Mouse (Mus musculus) C2C12 (cell line): ENCODE data around the gene Cks1b. TPM values are rescaled to one million over a fixed set of nuclear protein-coding genes. Genes with fewer than 3 reads are reported as not detected.
A peak's percentile ranks its signal among the peaks of the same experiment; 100 is the strongest.

Experiments
- H3K27me3 ChIP-seq: one replicate; pipeline ENCODE4 v1.6.1; 2011; ENCODE audit not compliant: control insufficient read depth, insufficient read depth, insufficient read length
- H3K36me3 ChIP-seq: one replicate; pipeline ENCODE4 v1.6.1; 2011; ENCODE audit not compliant: control insufficient read depth, insufficient read depth
- H3K4me3 ChIP-seq: one replicate; pipeline ENCODE4 v1.5.1; 2011; ENCODE audit warnings: mild to moderate bottlenecking, control low read depth; ENCODE audit not compliant: poor library complexity, insufficient read depth, severe bottlenecking
- H3K79me2 ChIP-seq: one replicate; pipeline ENCODE4 v1.6.1; 2011; ENCODE audit not compliant: control insufficient read depth, insufficient read depth
- H3K79me3 ChIP-seq: one replicate; pipeline ENCODE4 v1.6.1; 2011; ENCODE audit warnings: low read depth, control low read depth
- H3ac ChIP-seq: one replicate; pipeline ENCODE3; 2011; ENCODE audit warnings: low read depth; ENCODE audit not compliant: control insufficient read depth, insufficient read length
- CEBPB ChIP-seq: IDR thresholded peaks from one replicate; pipeline ENCODE4 v1.6.1; 2011; ENCODE audit warnings: low read depth, mild to moderate bottlenecking, control low read depth, moderate library complexity
- CTCF ChIP-seq: IDR thresholded peaks from one replicate; pipeline ENCODE4 v1.5.1; 2011; ENCODE audit not compliant: control insufficient read depth, insufficient read depth, insufficient read length
- FOSL1 ChIP-seq: IDR thresholded peaks from one replicate; pipeline ENCODE4 v1.8.0; 2011; ENCODE audit warnings: mild to moderate bottlenecking, low read length; ENCODE audit not compliant: poor library complexity, insufficient read depth, severe bottlenecking
- MAX ChIP-seq: IDR thresholded peaks from one replicate; pipeline ENCODE4 v1.6.1; 2011; ENCODE audit warnings: mild to moderate bottlenecking, control low read depth
- MYOD1 ChIP-seq: IDR thresholded peaks from one replicate; pipeline ENCODE4 v1.6.1; 2011; ENCODE audit warnings: low read depth; ENCODE audit not compliant: control insufficient read depth, insufficient read length
- MYOG ChIP-seq: IDR thresholded peaks from one replicate; pipeline ENCODE4 v1.6.1; 2011; ENCODE audit not compliant: control insufficient read depth, insufficient read length; ENCODE audit errors: extremely low read depth
- USF1 ChIP-seq: IDR thresholded peaks from one replicate; pipeline ENCODE4 v1.6.1; 2011; ENCODE audit warnings: low read depth, mild to moderate bottlenecking, control low read depth, moderate library complexity
- polyA plus RNA-seq: library from polyadenylated mRNA; unstranded; fragments of >200 nt; fragmentation: generic; extraction: Trizol; gene quantifications from one replicate; pipeline ENCODE4 v1.2.1, GENCODE M21; 2012; ENCODE audit warnings: missing spikeins

The Cks1b gene
- polyA plus RNA-seq, 1 experiment: 446 TPM

DNA sequence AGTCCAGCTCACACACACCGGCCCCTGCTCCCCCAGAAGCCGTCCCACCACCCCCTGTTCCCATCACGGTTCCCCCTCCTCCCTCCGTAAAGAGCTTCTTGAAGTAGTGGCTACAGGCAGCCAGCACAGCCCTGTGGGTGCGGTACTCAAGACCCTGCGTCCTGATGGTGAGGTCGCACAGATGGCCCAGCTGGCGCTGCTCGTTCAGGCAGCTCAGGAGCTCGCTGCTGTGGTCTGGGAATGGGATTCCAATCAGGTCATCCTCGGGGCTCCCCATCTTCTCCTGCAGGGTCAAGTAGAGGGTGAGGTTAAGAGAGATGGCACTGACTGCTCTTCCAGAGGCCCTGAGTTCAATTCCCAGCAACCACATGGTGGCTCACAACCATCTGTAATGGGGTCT lies 37.0 kb downstream of the Cks1b start:
- peaks cover 2% of the 10 kb centered on the region for H3K79me3 ChIP-seq
- H3K4me3 ChIP-seq: no peak overlapping the region
- peaks cover 20% of the 10 kb centered on the region for H3K79me2 ChIP-seq
- H3ac ChIP-seq: no peak overlapping the region
- TF ChIP-seq MAX (no peak), MYOG (no peak), USF1 (no peak), CTCF (no peak), FOSL1 (no peak), CEBPB (no peak)
- no peaks in the 10 kb centered on the region for H3K27me3 ChIP-seq
- H3K36me3 ChIP-seq: peaks cover 15% of the 10 kb centered on the region

DNA sequence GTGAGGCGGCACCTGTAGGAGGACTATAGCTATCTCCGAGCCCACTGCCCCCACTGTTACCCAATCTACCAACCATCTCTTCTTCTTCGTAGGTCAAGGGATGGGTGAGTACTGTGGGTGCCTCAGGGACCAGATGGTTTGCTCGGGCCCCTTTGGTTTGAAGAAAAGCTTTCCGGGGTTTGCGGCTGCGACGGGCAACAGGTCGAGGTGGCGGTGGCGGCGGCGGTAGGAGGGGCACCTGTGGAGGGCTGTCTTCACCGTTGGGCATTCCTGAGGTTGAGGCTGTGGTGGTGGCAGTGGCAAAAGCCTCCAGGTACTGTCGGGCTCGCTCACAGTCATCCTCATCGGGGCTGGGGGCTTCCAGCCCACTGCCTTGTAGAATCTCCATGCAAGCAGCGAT lies 37.5 kb downstream of the Cks1b start:
- H3K36me3 ChIP-seq: peaks cover 15% of the 10 kb centered on the region
- H3K27me3 ChIP-seq: no peaks in the 10 kb centered on the region
- H3K4me3 ChIP-seq: no peak overlapping the region
- TF ChIP-seq FOSL1 (no peak), MYOD1 (no peak), USF1 (no peak), CEBPB (no peak), MAX (no peak), MYOG (no peak), CTCF (no peak)
- peaks cover 2% of the 10 kb centered on the region for H3K79me3 ChIP-seq
- peaks cover 20% of the 10 kb centered on the region for H3K79me2 ChIP-seq
- H3ac ChIP-seq: no peak overlapping the region

DNA sequence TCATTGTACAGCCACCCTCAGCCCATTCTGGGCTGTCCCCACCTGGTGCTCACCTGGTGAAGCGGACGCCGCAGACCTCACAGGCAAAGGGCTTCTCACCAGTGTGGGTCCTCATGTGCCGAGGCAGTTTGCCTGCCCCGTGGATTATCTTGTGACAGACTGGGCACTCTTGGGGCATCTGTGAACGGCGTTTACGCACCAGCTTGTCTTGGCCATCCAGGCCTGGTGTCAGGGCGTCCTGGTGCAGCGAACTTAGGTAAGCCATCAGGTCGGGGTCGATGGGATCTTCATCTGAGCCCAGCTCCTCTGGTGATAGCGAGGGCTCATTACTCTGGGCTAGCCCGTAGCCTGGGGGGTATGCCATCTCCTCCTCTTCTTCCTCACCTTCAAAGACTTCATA lies 37.9 kb downstream of the Cks1b start:
- no peak overlapping the region for H3K4me3 ChIP-seq
- no peaks in the 10 kb centered on the region for H3K27me3 ChIP-seq
- H3K36me3 ChIP-seq: peaks cover 15% of the 10 kb centered on the region
- peaks cover 2% of the 10 kb centered on the region for H3K79me3 ChIP-seq
- H3ac ChIP-seq: no peak overlapping the region
- TF ChIP-seq USF1: no peak
- TF ChIP-seq FOSL1: no peak
- no peak for TF ChIP-seq MYOD1
- TF ChIP-seq MAX: no peak
- no peak for TF ChIP-seq CEBPB
- no peak for TF ChIP-seq CTCF
- TF ChIP-seq MYOG: no peak
- H3K79me2 ChIP-seq: peaks cover 20% of the 10 kb centered on the region

DNA sequence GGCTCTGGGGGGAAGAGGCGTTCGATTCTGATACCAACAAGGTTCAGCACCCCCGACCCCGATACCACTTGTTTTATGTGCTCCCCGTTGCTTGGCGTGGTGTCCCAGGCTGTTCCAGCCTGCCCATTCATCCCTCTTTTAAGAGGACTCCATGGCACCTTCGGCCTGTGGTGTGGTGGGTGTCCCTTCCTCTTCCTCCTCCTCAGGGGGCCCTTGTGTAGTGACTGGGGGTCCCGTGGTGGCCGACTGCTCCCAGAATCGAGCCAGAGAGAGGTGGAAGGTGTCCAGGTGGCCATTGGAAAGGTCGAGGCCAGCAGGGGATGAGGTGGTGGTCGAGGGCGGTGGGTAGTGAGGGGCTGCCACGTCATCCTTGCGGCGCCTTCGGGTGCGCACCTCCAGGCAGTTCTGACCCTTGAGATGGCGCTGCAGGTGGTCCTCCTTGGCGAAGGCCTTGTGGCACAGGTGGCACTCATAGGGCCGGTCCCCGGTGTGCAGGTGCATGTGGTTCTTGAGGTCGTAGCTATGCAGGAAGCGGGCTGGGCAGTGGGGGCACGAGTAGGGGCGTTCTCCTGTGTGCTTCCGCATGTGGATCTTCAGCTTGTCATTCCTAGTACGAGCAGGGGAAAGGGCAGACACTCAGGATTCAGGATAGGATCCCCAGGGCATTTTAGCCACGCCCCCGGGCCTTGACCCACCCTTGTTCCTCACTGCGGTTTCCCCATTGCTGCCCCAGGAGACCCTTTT lies 38.6 kb downstream of the Cks1b start:
- H3K79me3 ChIP-seq: peaks cover 2% of the 10 kb centered on the region
- no peaks in the 10 kb centered on the region for H3K27me3 ChIP-seq
- peaks cover 15% of the 10 kb centered on the region for H3K36me3 ChIP-seq
- TF ChIP-seq MYOG: no peak
- TF ChIP-seq MAX: no peak
- TF ChIP-seq USF1: no peak
- no peak for TF ChIP-seq CEBPB
- TF ChIP-seq FOSL1: no peak
- no peak for TF ChIP-seq CTCF
- TF ChIP-seq MYOD1: no peak
- peaks cover 18% of the 10 kb centered on the region for H3K79me2 ChIP-seq
- no peak overlapping the region for H3ac ChIP-seq
- no peak overlapping the region for H3K4me3 ChIP-seq

DNA sequence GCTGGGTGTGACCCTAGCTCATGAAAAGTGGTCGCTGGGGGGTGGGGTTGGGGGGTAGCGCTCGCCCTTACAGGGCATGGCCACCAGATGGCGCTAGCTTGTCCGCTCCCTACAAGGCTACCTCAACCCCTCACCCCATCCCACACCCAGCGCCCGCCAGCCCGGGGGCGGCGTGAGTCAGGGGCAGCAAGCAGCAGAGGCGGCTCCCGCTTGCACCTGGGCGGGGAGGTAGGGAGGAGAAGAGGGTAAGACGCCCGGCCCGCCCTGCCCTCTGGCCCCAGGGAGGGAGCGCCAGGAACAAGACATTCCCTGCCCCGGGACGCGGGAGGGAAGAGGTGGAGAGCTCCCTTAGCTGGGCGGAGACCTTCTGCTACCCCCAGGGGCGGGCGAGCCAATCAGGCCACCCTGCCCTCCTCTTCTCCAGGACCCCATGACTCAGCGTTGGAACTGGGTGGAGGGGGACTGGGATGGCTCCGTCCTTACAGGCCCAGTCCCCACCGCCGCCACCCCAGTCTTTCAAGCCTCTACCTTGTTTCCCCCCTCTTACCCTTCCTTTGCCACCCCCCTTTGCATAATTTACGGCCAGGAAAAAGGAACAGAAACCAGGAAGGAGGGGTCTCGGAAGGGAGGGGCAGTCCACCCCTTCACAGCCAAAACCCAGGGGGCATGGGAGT lies 39.7 kb downstream of the Cks1b start:
- Histone ChIP-seq H3ac (peak overlapping the region; percentile 27), H3K27me3 (no peaks in the 10 kb centered on the region), H3K79me2 (peaks cover 8% of the 10 kb centered on the region), H3K79me3 (no peaks in the 10 kb centered on the region), H3K36me3 (peaks cover 15% of the 10 kb centered on the region), H3K4me3 (no peak overlapping the region)
- TF ChIP-seq CTCF: peak; percentile 94
- no peak for TF ChIP-seq MAX

DNA sequence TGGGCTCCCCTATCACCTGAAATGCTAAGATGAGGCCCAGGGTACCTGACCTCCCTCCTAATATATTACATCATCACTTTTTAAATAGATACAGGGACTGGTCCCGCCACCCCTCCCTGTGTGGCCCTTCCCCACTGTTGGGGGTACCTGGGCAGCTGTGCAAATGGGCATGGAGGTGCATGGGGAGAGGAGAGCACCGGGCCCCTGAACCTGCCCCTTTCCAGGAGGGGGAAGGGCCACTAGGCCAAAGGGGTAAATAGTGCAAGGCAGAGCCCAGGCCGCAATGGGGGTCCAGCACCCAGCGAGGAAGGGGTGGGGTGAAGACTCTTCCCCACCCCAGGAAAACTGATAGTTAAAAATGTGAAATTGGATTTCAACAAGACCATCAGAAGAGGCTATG lies 40.4 kb downstream of the Cks1b start:
- TF ChIP-seq CEBPB: no peak
- TF ChIP-seq MYOD1: no peak
- no peak for TF ChIP-seq MYOG
- no peak for TF ChIP-seq MAX
- TF ChIP-seq CTCF: no peak
- TF ChIP-seq FOSL1: no peak
- TF ChIP-seq USF1: no peak
- H3K4me3 ChIP-seq: no peak overlapping the region
- peaks cover under 1% of the 10 kb centered on the region for H3K79me2 ChIP-seq
- no peaks in the 10 kb centered on the region for H3K79me3 ChIP-seq
- no peak overlapping the region for H3ac ChIP-seq
- no peaks in the 10 kb centered on the region for H3K27me3 ChIP-seq
- peaks cover 15% of the 10 kb centered on the region for H3K36me3 ChIP-seq
